Mouse (Mus musculus): ENCODE data around the gene Spag4.
"Not testable (repeated sequence)": the region's sequence is repeated elsewhere in the genome, so short reads cannot be mapped to it uniquely, and the experiment has no call there.

Spag4 gene

GRCm38 (mm10) chr2:156110627-156111357 lies 45.8 kb downstream of the Spag4 start:
- DNase-seq (ENCODE audit: low read depth, low spot score), result peak; percentile 63

- DNase-seq (ENCODE audit: low read depth, low spot score), result peak; percentile 91
Measured at GRCm38 (mm10) chr2:156111358-156112079, 46.5 kb downstream of the Spag4 start, which contains the start of the genes Cpne1 and Rbm12. Cpne1 (minus strand) TSS chr2:156111965. Rbm12 (minus strand) TSS chr2:156111978.

GRCm38 (mm10) chr2:156112080-156112423 lies 47.1 kb downstream of the Spag4 start:
- not testable (repeated sequence) for DNase-seq (ENCODE audit: low read depth, low spot score)

- DNase-seq (ENCODE audit: low read depth, low spot score), result peak; percentile 36
Measured at GRCm38 (mm10) chr2:156119566-156119965, 54.6 kb downstream of the Spag4 start.

Measured in ES-CJ7 (cell line).